Mouse (Mus musculus) lung, postnatal 36 days (tissue): Measurements from ENCODE around the gene Neurog3.

ENCODE experiments used
- DNase-seq: peaks from one replicate; pipeline ENCODE4 v3.0.0; 2022; ENCODE audit warnings: mixed read lengths

The Neurog3 gene

DNA sequence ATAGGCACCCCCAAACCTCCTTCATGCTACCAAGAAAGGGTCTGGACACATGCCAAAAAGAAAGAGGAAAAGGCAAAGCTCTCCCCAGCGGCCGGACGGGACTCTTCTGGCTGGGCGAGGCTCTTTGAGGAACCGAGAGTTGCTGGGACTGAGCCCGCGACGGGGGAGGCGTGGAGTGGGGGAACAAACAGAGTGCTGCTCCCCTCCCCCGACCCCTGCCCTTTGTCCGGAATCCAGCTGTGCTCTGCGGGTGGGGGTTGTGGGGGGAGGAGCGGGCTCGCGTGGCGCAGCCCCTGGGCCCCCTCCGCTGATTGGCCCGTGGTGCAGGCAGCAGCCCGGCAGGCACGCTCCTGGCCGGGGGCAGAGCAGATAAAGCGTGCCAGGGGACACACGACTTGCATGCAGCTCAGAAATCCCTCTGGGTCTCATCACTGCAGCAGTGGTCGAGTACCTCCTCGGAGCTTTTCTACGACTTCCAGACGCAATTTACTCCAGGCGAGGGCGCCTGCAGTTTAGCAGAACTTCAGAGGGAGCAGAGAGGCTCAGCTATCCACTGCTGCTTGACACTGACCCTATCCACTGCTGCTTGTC lies at the start of gene Neurog3:
Gene Neurog3 (plus strand): TSS at position 400 of the 591 bp plus-strand sequence.
- DNase-seq: peak; percentile 3

- DNase-seq: no peak
These were observed 46.8 kb upstream of the Neurog3 start for GRCm38 (mm10) chr10:62086044-62086443.

DNA sequence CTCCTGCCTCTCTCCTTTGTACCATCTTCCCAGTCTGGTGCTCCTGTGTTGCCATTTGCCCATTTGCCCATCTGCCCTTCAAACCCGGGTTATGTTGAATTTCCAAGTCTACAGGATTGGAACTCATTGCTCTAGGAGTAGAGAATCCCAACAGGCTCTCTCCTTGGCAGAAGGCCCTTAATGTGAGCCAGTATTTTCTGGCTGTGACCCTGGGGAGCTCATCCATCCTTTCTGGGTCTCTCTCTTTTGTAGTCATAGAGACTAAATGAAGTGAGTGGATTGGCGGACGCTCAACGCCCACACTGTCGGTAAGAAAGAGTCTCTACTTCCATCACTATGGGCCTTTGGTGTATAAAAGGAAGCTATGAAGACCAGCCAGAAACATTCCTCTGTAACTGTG lies 46.1 kb upstream of the Neurog3 start:
- no peak for DNase-seq

DNA sequence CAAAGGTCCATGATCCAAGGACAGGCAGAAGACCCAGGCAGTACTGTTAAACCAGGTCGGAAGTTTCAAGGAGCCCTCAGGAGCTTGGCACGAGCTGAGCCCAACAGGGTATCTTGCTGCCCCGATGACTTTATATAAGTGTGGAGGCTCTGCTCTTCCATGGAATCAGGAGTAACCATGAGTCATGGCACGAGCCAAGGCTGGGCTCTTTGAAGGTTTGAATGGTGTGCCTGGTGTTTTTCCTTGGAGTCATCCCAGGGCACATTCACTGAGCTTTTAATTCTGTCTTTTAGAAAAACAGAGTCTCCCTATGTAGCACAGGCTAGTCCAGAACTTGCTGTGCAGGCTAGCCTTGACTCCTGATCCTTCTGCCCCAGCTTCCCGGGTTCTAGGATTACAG lies 44.5 kb upstream of the Neurog3 start:
- no peak for DNase-seq

DNA sequence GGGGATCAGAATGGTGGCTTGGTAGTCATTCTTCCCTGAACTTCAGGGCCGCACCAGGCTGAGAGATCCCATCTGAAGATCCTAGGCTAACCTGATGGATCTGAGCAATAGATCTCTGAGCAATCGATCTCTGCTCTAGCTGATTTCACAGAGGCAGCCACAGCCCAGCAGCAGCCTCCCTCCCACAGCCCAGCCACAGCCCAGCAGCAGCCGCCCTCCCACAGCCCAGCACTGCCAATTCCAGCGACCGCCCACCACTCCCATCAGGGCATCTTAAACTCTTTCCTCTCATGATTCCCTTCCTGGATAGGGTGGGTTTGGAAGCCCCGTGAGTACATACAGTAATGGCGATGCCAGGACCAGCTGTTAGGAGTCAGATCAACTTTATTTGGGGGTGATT lies 43.8 kb upstream of the Neurog3 start:
- no peak for DNase-seq

GRCm38 (mm10) chr10:62089486-62089885 lies 43.4 kb upstream of the Neurog3 start:
- DNase-seq: no peak

GRCm38 (mm10) chr10:62093903-62094302 lies 39.0 kb upstream of the Neurog3 start:
- DNase-seq: no peak

DNA sequence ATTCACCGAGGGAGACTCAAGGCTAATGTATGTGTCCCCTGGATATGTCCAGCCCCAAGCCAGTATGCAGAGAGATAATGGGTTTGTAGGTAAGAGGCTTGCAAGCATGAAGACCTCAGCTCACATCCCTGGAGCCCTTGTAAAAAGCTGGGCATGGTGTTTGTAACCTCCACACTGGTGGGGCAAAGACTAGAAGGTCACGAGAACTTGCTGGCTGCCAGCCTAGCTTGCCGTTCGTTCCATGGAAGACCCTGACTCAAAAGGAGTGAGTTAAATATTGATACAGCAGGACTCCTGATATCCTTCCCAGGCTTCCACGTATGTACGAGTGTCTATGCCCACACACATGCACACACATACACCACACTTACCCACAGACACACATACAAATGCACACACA lies 38.5 kb upstream of the Neurog3 start:
- no peak for DNase-seq

DNA sequence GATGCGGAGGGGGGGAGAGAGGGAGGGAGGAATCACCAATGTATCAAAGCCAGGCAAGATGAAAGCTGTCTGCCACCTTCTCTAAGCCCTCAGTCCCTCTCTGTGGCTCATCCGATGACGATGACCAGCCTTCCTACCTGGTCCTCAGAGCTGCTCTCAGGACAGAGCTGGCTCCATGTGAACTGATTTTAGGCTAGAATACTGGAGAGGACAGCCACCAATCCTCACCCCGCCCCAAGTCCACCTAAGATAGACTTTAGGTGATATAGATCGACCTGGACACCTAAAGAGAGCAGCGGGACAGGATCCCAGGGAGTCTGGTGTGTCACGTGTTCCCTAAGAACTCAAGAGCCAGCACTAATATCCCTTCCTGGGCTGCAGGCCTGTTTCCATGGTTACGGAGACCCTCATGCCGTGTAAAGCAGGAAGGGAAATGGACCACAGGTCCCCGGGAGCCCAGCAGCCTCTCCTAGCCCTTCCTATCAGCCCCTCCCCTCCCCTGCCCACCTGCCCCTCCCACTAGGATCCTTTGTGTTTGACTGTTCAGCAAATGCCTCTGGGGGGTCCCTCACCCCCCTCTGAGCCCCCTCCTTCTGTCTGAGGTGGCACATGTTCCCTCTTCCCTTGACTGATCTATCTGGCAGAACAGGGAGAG lies 33.0 kb upstream of the Neurog3 start:
- DNase-seq: no peak

GRCm38 (mm10) chr10:62101504-62102439 lies 31.1 kb upstream of the Neurog3 start:
- DNase-seq: peak; percentile 82

DNA sequence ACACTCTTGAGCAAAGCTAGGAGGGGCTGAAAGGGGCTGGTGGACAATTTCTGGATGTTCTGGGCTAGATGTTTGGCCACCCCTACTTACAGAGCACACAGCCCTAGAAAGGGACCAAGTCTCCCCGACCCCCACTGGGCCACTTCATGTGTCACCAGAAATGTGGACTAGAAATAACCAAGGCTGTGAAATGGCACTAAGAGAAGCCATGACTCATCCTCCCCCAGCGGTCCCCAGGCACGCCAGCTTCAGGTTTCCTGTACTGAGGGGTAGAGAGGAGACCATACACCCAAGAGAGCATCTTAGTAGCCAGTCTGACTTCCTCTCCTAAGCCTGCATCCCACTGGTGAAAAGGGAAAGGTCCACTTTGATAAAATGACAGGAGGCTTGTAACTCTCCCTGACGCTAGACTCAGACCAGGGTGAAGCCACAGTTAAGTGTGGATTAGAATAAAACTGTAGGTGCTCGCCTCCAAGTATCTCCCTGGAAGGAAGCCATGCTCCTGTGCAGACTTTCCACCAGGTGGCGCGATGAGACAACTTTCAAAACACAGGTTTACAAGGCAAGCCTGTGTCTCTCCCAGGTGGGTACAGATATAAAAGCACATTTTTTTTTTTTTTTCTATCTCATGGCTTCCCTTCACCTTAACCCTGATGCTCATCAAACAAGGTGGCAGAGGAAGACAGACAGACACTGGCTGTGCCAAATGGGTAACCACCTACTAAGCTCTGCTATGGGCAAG lies 27.9 kb upstream of the Neurog3 start:
- peak; percentile 74 for DNase-seq

- no peak for DNase-seq
These were observed 25.8 kb upstream of the Neurog3 start for GRCm38 (mm10) chr10:62107048-62107447.

DNA sequence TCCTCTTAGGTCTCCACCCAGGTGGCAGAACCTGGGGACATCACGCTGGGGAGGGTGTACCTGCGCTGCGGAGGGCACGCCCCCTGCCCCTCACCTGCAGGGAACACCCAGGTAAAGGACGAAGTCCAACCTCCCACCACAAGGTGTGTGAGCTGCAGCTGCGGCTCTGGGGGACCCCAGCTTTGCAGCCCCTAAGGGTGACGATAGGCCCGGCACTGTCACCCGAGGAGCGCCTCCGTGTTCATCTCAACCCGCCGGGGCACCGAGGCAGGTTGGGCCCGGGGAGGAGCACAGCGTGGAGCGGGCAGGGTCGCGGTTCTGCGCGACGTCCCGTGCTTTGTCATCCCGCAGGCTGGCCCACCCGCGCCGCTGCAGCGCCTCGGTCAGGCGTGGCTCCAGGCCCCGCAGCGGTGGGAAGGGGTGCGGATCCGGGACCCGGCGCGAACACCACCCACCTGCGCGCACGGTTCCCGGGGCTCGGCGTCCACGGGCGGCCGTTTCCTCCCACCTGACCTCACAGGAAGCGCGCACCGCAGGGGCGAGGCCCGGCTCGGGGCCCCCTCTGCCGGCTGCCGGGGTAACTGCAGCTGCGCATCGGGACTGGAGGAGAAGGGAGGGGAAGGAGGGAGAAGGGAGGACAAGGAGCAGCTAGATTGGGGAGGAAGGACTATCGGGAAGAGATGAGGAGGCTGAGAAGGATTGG lies 22.2 kb upstream of the Neurog3 start:
- DNase-seq: peak; percentile 85

DNA sequence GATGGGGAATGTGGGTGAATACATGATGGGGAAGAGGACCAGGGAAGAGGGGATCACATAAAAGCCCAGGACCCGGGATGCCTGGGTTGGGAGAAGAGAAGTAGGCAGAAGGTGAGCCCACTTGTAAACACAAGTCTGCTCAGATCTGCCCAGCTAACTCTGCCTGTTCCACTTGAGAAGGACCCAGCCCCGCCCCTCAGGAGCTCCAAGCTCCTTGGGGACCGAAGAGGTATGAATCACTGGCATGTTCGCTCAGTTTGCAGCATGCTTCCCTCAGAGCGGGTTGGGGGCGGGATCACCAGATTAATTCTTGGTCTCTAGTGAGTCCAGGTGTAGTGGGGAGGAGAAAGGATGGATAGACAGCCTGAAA lies 21.7 kb upstream of the Neurog3 start:
- peak; percentile 3 for DNase-seq

GRCm38 (mm10) chr10:62113865-62114647 lies 18.8 kb upstream of the Neurog3 start:
- DNase-seq: no peak

GRCm38 (mm10) chr10:62127137-62127536 lies 5.8 kb upstream of the Neurog3 start:
- no peak for DNase-seq

DNA sequence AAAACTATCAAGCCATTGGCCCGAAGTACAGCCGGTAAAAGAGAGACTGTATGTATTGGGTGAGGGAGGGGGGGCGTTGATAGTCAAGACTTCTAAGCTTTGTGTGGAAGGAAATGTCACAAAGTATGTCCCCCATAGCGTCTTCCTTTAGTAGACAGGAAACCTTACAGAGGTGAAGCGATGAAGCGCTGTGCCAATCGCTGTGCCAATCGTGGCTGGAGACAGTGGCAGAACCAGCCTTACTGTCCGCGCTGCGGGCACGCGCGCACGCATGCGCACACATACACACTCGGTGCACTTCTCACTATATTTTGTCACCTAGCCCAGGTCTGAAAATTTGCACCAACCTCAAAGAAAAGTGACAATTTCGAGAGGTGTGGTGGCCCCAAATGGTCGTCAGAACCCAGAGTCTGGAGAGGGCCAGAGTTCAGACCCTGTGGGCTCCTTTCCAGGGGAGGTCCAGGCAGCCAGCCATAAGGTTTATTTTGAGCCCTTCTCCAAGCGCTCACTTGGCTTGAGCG lies 5.1 kb upstream of the Neurog3 start:
- no peak for DNase-seq

DNA sequence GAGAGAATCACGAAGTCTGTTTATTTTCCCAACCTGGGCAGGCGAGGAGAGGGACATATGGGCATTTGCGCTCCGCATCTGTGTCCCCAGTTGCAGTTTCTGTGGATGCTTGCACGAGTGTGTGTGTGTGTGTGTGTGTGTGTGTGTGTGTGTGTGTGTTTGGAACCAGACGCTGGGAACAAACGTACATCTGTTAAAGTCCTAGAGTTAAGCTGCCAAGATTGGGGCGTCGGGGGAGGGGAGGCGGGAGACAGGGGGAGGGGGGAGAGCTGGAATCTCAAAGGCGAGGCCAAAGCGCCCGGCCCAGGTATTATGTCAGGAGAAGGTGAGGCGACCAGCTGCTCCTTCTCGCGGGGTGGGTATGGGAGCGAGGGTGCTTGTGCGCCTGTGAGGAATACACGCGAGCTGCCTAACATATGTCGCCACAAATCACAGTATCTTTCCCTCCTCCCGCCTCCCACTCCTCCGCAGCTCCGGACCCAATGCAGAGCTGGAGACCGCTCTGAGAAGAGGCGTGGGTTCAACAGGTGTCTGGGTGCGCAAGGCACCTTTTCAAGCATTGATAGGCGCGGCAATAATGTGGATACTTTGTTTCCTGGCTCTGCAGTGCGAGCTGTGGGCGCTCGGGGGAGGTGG lies 4.5 kb upstream of the Neurog3 start:
- no peak for DNase-seq

DNA sequence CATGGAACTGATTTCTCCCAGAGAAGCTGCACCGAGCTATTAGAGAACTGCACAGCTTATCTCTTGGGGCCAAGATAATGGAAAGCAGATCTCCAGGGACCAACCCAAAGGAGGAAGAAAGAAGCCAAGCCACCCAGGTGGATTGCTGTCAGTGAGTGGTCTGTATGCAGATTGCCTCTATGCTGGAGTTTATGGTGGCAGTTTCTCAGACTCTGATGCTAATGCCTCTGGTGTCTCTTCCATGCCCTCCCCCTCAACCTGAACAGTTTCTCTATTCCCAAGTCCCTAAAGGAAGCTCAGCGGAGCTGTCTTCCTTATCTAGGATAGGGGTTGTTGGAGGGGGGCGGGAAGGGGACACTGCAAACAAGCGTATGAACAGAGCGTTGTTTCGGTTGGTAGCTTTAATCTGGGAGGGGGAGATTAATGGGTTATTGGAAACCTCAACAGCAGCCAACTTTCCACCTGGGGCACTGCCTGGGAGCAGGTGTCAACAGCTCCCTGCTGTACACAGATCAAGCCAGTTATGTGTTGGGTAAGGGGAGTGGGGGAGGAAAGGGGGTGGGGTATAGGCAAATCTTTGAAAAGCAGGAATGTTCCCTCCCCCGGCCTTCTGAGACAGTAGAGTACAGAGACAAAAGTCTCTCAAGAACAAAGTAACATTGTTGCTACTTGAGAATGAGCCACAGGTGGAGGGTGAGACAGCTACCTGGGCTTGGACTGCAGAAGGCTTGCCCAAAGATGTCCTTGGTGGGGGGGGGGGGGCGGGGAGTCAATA lies 3.0 kb downstream of the Neurog3 start:
- no peak for DNase-seq

DNA sequence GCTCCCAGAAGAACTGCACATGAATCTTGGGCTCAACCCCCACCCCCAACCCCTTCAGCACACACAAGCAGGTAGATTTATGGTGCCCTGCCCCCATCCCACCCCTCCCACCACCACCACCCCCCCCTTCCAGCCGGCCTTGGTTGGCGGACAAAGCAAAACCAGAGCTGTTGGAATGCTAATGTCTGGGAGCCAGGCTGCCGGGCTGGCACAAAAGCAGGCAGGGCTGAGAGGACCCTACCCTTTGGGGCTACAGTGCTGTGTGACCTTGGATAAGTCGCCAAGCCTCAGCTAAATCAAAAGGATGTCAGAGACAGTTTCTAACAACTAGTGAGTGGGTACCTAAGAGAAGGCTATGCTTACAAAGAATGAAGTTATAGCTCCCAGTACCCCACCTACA lies 4.3 kb downstream of the Neurog3 start:
- DNase-seq: no peak
